Mouse (Mus musculus): ENCODE measurements at regions not wholly inside any gene's neighbourhood (a gene's known extent, or its start where the extent isn't known, plus 50 kb on each side); places are given as distances from the start of the nearest gene placed in this dataset.

GRCm38 (mm10) chr1:148699854-148700598 is 1261.1 kb downstream of the Pla2g4a start:
- in situ Hi-C loops (cut with MboI; ENCODE audit: low pct_ligation_motif_present, low pct_unique_long_range_greater_than_20kb, low sequenced_read_pairs), result no loop called here
- no peak for DNase-seq (ENCODE audit: extremely low read depth)
- Histone ChIP-seq H3K4me2 (ENCODE audit: insufficient read depth, low read depth, poor library complexity, severe bottlenecking) (no peak overlapping the region), H3K27ac (ENCODE audit: insufficient read depth, low read depth) (no peak overlapping the region), H3K27me3 (replicated peaks) (no peaks in the 10 kb centered on the region), H3K9ac (ENCODE audit: insufficient read depth, low read depth) (no peak overlapping the region), H3K79me2 (replicated peaks; ENCODE audit: control insufficient read depth, extremely low read depth, insufficient read depth, poor library complexity, severe bottlenecking) (no peaks in the 10 kb centered on the region), H3K36me3 (replicated peaks in 1 of 2; ENCODE audit: control insufficient read depth in 1 of 2, insufficient read depth in 1 of 2, low read length in 1 of 2) (no peaks in the 10 kb centered on the region), H3K4me1 (ENCODE audit: control insufficient read depth in 1 of 2, insufficient read depth in 2 of 2) (no peaks in the 10 kb centered on the region), H3K9me3 (replicated peaks; ENCODE audit: low read length) (peaks cover 11% of the 10 kb centered on the region), H3K4me3 (replicated peaks in 1 of 3; ENCODE audit: low read depth in 2 of 3, low read length in 2 of 3, poor library complexity in 1 of 3) (no peak overlapping the region)
- dilution Hi-C loops (cut with MboI; ENCODE audit: extremely low pct_ligation_motif_present, extremely low pct_unique_long_range_greater_than_20kb, low sequenced_read_pairs), result no loop called here
- TF ChIP-seq RCOR1 (conservative IDR thresholded peaks at IDR 0.05; ENCODE audit: low read depth, low read length), result no peak
- TF ChIP-seq TCF12 (IDR thresholded peaks at IDR 0.05; ENCODE audit: low read depth, low read length), result no peak
- no peak for TF ChIP-seq ZNF384 (IDR thresholded peaks at IDR 0.05; ENCODE audit: low read depth, low read length)
- TF ChIP-seq HCFC1 (IDR thresholded peaks at IDR 0.05; ENCODE audit: low read depth, low read length), result no peak
- TF ChIP-seq CHD1 (IDR thresholded peaks at IDR 0.05; ENCODE audit: low read depth, low read length), result no peak
- no peak for TF ChIP-seq BHLHE40 (IDR thresholded peaks at IDR 0.05; ENCODE audit: low read depth, low read length)
- TF ChIP-seq POLR2A (IDR thresholded peaks at IDR 0.05; ENCODE audit: low read depth, low read length), result no peak
- TF ChIP-seq MAX (IDR thresholded peaks at IDR 0.05; ENCODE audit: low read length), result no peak
- TF ChIP-seq ZKSCAN1 (IDR thresholded peaks at IDR 0.05; ENCODE audit: borderline replicate concordance, low read depth, low read length), result no peak
- no peak for TF ChIP-seq USF1 (IDR thresholded peaks at IDR 0.05; ENCODE audit: low read depth, low read length)
- no peak for TF ChIP-seq MAZ (IDR thresholded peaks at IDR 0.05; ENCODE audit: low read depth, low read length)
- TF ChIP-seq ZC3H11A (IDR thresholded peaks at IDR 0.05; ENCODE audit: low read depth, low read length), result no peak
- no peak for TF ChIP-seq EP300 (IDR thresholded peaks at IDR 0.05; ENCODE audit: low read length)

GRCm38 (mm10) chr1:148690085-148690484 is 1271.0 kb downstream of the Pla2g4a start:
- Histone ChIP-seq H3K4me3 (replicated peaks in 1 of 3; ENCODE audit: low read depth in 2 of 3, low read length in 2 of 3, poor library complexity in 1 of 3) (no peak overlapping the region), H3K9ac (ENCODE audit: insufficient read depth, low read depth) (no peak overlapping the region), H3K27ac (ENCODE audit: insufficient read depth, low read depth) (no peak overlapping the region), H3K27me3 (replicated peaks) (no peaks in the 10 kb centered on the region), H3K9me3 (replicated peaks; ENCODE audit: low read length) (peaks cover 7% of the 10 kb centered on the region), H3K79me2 (replicated peaks; ENCODE audit: control insufficient read depth, extremely low read depth, insufficient read depth, poor library complexity, severe bottlenecking) (no peaks in the 10 kb centered on the region), H3K4me2 (ENCODE audit: insufficient read depth, low read depth, poor library complexity, severe bottlenecking) (no peak overlapping the region), H3K4me1 (ENCODE audit: control insufficient read depth in 1 of 2, insufficient read depth in 2 of 2) (no peaks in the 10 kb centered on the region), H3K36me3 (replicated peaks in 1 of 2; ENCODE audit: control insufficient read depth in 1 of 2, insufficient read depth in 1 of 2, low read length in 1 of 2) (no peaks in the 10 kb centered on the region)
- no peak for TF ChIP-seq JUND (conservative IDR thresholded peaks at IDR 0.05; ENCODE audit: low read depth, low read length)
- TF ChIP-seq ZC3H11A (IDR thresholded peaks at IDR 0.05; ENCODE audit: low read depth, low read length), result no peak
- no peak for TF ChIP-seq KAT2A (IDR thresholded peaks at IDR 0.05; ENCODE audit: insufficient replicate concordance, low read length)
- no peak for TF ChIP-seq ZNF384 (IDR thresholded peaks at IDR 0.05; ENCODE audit: low read depth, low read length)
- TF ChIP-seq ETS1 (conservative IDR thresholded peaks at IDR 0.05; ENCODE audit: low read depth, low read length), result no peak
- no peak for TF ChIP-seq IRF4 (IDR thresholded peaks at IDR 0.05; ENCODE audit: low read depth, low read length)
- no peak for TF ChIP-seq SIN3A (IDR thresholded peaks at IDR 0.05; ENCODE audit: low read length)
- no peak for TF ChIP-seq TCF12 (IDR thresholded peaks at IDR 0.05; ENCODE audit: low read depth, low read length)
- no peak for TF ChIP-seq USF2 (conservative IDR thresholded peaks at IDR 0.05; ENCODE audit: low read depth, low read length)
- no peak for TF ChIP-seq EP300 (IDR thresholded peaks at IDR 0.05; ENCODE audit: low read length)
- TF ChIP-seq ELF1 (IDR thresholded peaks at IDR 0.05; ENCODE audit: low read depth, low read length), result no peak
- no peak for TF ChIP-seq HCFC1 (IDR thresholded peaks at IDR 0.05; ENCODE audit: low read depth, low read length)
- TF ChIP-seq TBP (conservative IDR thresholded peaks at IDR 0.05; ENCODE audit: low read depth, low read length), result no peak
- TF ChIP-seq MYC (IDR thresholded peaks at IDR 0.05; ENCODE audit: low read depth, low read length), result no peak
- dilution Hi-C loops (cut with MboI; ENCODE audit: extremely low pct_ligation_motif_present, extremely low pct_unique_long_range_greater_than_20kb, low sequenced_read_pairs) (no loop called here), in situ Hi-C loops (cut with MboI; ENCODE audit: low pct_ligation_motif_present, low pct_unique_long_range_greater_than_20kb, low sequenced_read_pairs) (no loop called here)
- DNase-seq (ENCODE audit: extremely low read depth), result no peak
